Mouse (Mus musculus) midbrain, embryonic 10.5 days (tissue): ENCODE results near the gene Fanci. TPM values are rescaled to one million over a fixed set of nuclear protein-coding genes. Genes with fewer than 3 reads are reported as not detected.

Source experiments
- DNase-seq: peaks from one replicate; pipeline ENCODE4 v3.0.0-alpha.2; 2017; ENCODE audit warnings: low spot score
- H3K27ac ChIP-seq: fragments of 300-500 bp; sonication (generic); replicated peaks from 2 replicates; pipeline ENCODE4 v1.5.1; 2016; ENCODE audit warnings: mild to moderate bottlenecking
- H3K27me3 ChIP-seq: fragments of 300-500 bp; sonication (generic); 2 replicates; pipeline ENCODE4 v1.6.1; 2016; ENCODE audit warnings: low read depth, mild to moderate bottlenecking; ENCODE audit not compliant: poor library complexity, severe bottlenecking
- H3K36me3 ChIP-seq: fragments of 300-500 bp; sonication (generic); 2 replicates; pipeline ENCODE4 v1.6.1; 2016; ENCODE audit warnings: mild to moderate bottlenecking, moderate library complexity
- H3K4me1 ChIP-seq: fragments of 300-500 bp; sonication (generic); 2 replicates; pipeline ENCODE4 v1.6.1; 2016
- H3K4me3 ChIP-seq: fragments of 300-500 bp; sonication (generic); 2 replicates; pipeline ENCODE4 v1.5.1; 2016; ENCODE audit warnings: mild to moderate bottlenecking, moderate library complexity
- H3K9me3 ChIP-seq: fragments of 300-500 bp; sonication (generic); replicated peaks from 2 replicates; pipeline ENCODE4 v1.6.1; 2016; ENCODE audit warnings: mild to moderate bottlenecking
- whole genome bisulfite sequencing: fragments of 180-500 bp; shearing (Covaris S2); methylation state at CpG from one replicate; pipeline ENCODE4 v1.1.7; 2016; 5-methylcytosine and 5-hydroxymethylcytosine counted together
- polyA plus RNA-seq: library from polyadenylated mRNA; unstranded; fragments of >200 nt; fragmentation: Nextera tagmentation; extraction: Ambion mirVana; gene quantifications from 2 replicates; pipeline ENCODE4 v1.2.1, GENCODE M21; 2016

Fanci gene
- polyA plus RNA-seq, 1 experiment from 2014 or later: 22.6 TPM

- Histone ChIP-seq H3K36me3 (peaks cover 53% of the 10 kb centered on the region), H3K4me1 (peaks cover 10% of the 10 kb centered on the region), H3K4me3 (no peak overlapping the region), H3K27ac (no peak overlapping the region), H3K9me3 (no peaks in the 10 kb centered on the region), H3K27me3 (no peaks in the 10 kb centered on the region)
- no peak for DNase-seq
- 53% methylated on average over 5 of the region's 5 CpGs for WGBS
These were observed 36.5 kb downstream of the Fanci start for GRCm38 (mm10) chr7:79428243-79428642.

- H3K4me3 ChIP-seq: no peak overlapping the region
- H3K27ac ChIP-seq: no peak overlapping the region
- H3K9me3 ChIP-seq: no peaks in the 10 kb centered on the region
- WGBS: 81% methylated on average over 2 of the region's 2 CpGs
- no peaks in the 10 kb centered on the region for H3K4me1 ChIP-seq
- no peaks in the 10 kb centered on the region for H3K27me3 ChIP-seq
- DNase-seq: no peak
- H3K36me3 ChIP-seq: peaks cover 94% of the 10 kb centered on the region
These were observed 48.3 kb downstream of the Fanci start for GRCm38 (mm10) chr7:79440035-79440434.

DNA sequence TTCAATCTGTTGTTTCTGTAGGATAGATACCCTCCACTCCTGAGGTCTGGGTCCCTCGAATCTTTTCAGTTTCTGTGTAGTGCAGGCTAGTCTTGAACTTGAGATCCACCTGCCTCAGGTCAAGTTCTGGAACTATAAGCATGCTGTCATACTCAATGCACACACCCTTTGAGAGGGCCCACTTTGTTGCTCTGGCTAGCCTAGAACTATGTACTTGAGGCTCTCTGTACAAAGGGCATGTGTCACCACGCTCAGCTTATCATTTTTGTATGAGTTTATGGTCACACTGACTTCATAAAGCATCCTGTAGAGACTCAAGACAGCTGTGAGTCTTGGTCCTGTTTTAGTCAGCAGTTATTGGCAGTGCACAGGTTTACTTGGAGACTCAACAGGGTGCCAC is 55.3 kb downstream of the Fanci start:
- no peaks in the 10 kb centered on the region for H3K27me3 ChIP-seq
- no peak overlapping the region for H3K4me3 ChIP-seq
- no peak for DNase-seq
- H3K36me3 ChIP-seq: peaks cover 100% of the 10 kb centered on the region
- H3K9me3 ChIP-seq: no peaks in the 10 kb centered on the region
- 89% methylated on average over 2 of the region's 2 CpGs for WGBS
- H3K4me1 ChIP-seq: no peaks in the 10 kb centered on the region
- H3K27ac ChIP-seq: no peak overlapping the region

GRCm38 (mm10) chr7:79447486-79447885 is 55.8 kb downstream of the Fanci start:
- H3K4me3 ChIP-seq: no peak overlapping the region
- no peak for DNase-seq
- H3K4me1 ChIP-seq: no peaks in the 10 kb centered on the region
- H3K27ac ChIP-seq: no peak overlapping the region
- H3K9me3 ChIP-seq: no peaks in the 10 kb centered on the region
- peaks cover 100% of the 10 kb centered on the region for H3K36me3 ChIP-seq
- WGBS: 95% methylated on average over 3 of the region's 3 CpGs
- H3K27me3 ChIP-seq: no peaks in the 10 kb centered on the region

GRCm38 (mm10) chr7:79461721-79462120 is 70.0 kb downstream of the Fanci start:
- H3K27ac ChIP-seq: no peak overlapping the region
- H3K27me3 ChIP-seq: peaks cover 12% of the 10 kb centered on the region
- DNase-seq: no peak
- H3K36me3 ChIP-seq: peaks cover 74% of the 10 kb centered on the region
- no peaks in the 10 kb centered on the region for H3K9me3 ChIP-seq
- WGBS: 90% methylated on average over 10 of the region's 10 CpGs
- no peak overlapping the region for H3K4me3 ChIP-seq
- peaks cover 27% of the 10 kb centered on the region for H3K4me1 ChIP-seq

DNA sequence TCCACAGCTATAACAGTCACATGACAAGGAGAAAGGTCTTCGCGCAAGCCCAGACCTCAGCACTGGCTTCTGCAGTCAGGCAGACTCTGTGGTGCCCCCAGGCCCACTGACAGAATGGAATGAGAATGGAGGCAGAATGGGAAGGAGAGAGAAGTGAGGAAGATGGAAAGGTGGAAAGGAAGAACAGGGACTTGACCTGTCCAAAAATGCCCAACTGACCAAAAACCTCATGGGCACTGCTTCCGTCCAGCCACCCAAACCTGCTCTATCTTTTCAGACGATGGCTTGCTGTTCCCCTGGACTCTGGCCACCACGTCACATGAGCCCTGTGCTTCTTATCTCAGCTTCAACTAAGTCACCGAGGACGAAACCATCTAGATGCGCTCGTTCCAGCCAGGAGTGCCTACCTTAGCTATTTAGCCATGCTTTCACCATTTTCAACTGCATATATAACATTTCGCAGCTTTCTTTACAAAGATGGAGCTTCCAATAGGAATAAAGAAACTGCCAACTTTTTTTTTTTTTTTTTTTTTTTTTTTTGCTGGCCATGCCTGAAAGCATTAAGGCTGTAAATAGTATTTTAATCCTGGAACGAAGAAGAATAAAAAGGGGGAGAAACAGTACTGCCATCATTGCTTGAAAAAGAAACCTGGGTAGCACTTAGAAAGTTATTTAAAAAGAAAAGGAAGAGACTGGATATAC is 71.8 kb downstream of the Fanci start:
- Histone ChIP-seq H3K27me3 (peaks cover 27% of the 10 kb centered on the region), H3K4me1 (peaks cover 45% of the 10 kb centered on the region), H3K4me3 (no peak overlapping the region; the same call in 1 of the 2 replicates), H3K9me3 (no peaks in the 10 kb centered on the region), H3K27ac (no peak overlapping the region), H3K36me3 (peaks cover 55% of the 10 kb centered on the region)
- 84% methylated on average over 11 of the region's 11 CpGs for WGBS
- DNase-seq: no peak

DNA sequence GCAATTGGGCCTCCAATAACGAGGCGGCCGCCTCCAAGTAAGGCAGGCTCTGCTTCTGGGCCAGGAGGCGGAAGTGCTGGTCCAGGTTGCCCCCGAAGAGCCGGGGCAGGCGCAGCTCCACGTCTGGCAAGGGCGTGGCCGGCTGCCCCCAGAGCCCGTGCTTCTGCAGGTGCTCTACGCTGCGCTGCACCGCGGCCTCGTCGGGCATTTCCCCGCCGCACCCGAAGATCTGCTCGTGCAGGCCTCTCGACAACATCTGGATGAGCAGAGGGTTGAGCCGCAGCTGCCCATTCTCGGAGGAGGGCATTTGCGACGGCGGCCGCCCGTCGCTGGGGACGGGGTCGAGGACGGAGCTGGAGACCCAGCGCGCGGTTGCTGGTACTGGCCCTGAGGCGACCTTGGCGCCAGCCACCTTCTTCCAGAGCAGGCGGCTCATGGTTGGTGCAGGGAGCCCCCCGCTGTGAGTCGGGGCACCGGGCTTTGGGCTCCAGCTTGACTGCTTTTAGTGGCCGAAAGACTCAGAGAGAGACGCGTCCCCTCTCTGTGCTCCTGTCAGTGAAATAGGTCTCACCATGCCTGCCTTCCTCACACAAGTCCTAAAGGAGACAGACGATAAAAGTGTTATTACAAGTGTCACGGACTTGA is 73.2 kb downstream of the Fanci start:
- Histone ChIP-seq H3K36me3 (peaks cover 42% of the 10 kb centered on the region), H3K4me1 (peaks cover 51% of the 10 kb centered on the region), H3K9me3 (no peaks in the 10 kb centered on the region), H3K4me3 (peak overlapping the region; percentile 81), H3K27me3 (peaks cover 35% of the 10 kb centered on the region), H3K27ac (peak overlapping the region; percentile 88; the same call in 1 of the 2 replicates)
- 6% methylated on average over 47 of the region's 47 CpGs for WGBS
- peak; percentile 50 for DNase-seq

GRCm38 (mm10) chr7:79465461-79466044 is 73.8 kb downstream of the Fanci start:
- no peaks in the 10 kb centered on the region for H3K9me3 ChIP-seq
- H3K36me3 ChIP-seq: peaks cover 35% of the 10 kb centered on the region
- H3K27me3 ChIP-seq: peaks cover 41% of the 10 kb centered on the region
- under 1% methylated on average over 37 of the region's 47 CpGs for WGBS
- peak overlapping the region; percentile 88 for H3K27ac ChIP-seq
- DNase-seq: peak; percentile 74
- peak overlapping the region; percentile 81 for H3K4me3 ChIP-seq
- H3K4me1 ChIP-seq: peaks cover 54% of the 10 kb centered on the region

GRCm38 (mm10) chr7:79466053-79466901 is 74.5 kb downstream of the Fanci start, which contains the start of gene Polg:
Polg (minus strand) TSS chr7:79466362.
- H3K36me3 ChIP-seq: peaks cover 28% of the 10 kb centered on the region
- no peaks in the 10 kb centered on the region for H3K9me3 ChIP-seq
- WGBS: under 1% methylated on average over 75 of the region's 76 CpGs
- H3K27me3 ChIP-seq: peaks cover 41% of the 10 kb centered on the region
- DNase-seq: peak; percentile 99
- H3K4me3 ChIP-seq: peak within 1 kb of the TSS; percentile 81
- H3K4me1 ChIP-seq: peaks cover 58% of the 10 kb centered on the region
- H3K27ac ChIP-seq: peak within 1 kb of the TSS; percentile 88

DNA sequence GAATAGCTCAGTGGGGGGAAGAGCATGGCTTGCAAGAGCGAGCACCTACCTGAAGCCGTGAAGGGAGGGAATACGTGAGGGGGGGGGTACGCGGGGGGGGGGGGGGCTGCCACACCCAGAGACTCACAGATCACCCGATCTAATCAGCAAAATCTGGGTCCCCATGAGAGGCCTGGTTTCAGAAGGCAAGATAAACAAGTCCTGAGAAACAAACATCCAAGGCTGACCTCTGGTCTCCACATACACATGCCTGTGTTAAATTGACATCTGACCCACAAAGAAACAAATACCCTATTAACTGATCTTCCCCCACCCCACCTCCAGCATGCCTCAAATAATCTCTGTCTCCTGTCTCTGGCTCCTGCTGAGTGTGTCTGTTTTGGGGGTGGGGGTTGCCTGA is 76.2 kb downstream of the Fanci start:
- 3% methylated on average over 4 of the region's 6 CpGs for WGBS
- H3K27ac ChIP-seq: 0 out of 2 replicates have a peak overlapping the region, but pooled peaks have one; percentile 17
- no peaks in the 10 kb centered on the region for H3K9me3 ChIP-seq
- peaks cover 41% of the 10 kb centered on the region for H3K27me3 ChIP-seq
- peaks cover 15% of the 10 kb centered on the region for H3K36me3 ChIP-seq
- H3K4me3 ChIP-seq: peak overlapping the region; percentile 81
- peak; percentile 30 for DNase-seq
- H3K4me1 ChIP-seq: peaks cover 58% of the 10 kb centered on the region

DNA sequence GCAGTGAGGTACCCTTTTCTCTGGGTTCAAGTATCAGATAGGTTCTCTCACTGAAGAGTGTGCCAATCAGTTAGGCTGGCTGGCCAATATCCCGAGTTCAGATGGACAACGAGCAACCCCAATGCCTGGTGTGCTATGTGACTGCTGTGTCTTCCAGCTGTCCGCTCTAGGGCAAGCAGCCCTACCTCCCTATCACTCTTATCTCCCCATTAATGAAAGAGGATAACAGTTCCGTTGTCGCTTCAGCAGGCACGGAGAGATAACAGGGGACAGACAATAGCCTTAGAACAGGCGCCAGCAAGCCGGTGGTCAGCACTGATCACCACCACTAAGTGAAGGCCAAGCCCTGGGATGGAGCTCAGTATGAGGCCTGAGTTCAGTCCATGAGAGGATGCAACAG is 77.3 kb downstream of the Fanci start:
- Histone ChIP-seq H3K27ac (no peak overlapping the region), H3K9me3 (no peaks in the 10 kb centered on the region), H3K36me3 (peaks cover 8% of the 10 kb centered on the region; the same call in 1 of the 2 replicates), H3K27me3 (peaks cover 40% of the 10 kb centered on the region), H3K4me3 (no peak overlapping the region), H3K4me1 (peaks cover 53% of the 10 kb centered on the region)
- no peak for DNase-seq
- 42% methylated on average over 8 of the region's 8 CpGs for WGBS

GRCm38 (mm10) chr7:79469766-79470165 is 78.0 kb downstream of the Fanci start:
- 78% methylated on average over 5 of the region's 5 CpGs for WGBS

More at GRCm38 (mm10) chr7:79469766-79470165, 78.0 kb downstream of the Fanci start:
- Histone ChIP-seq H3K4me3 (no peak overlapping the region), H3K4me1 (peaks cover 45% of the 10 kb centered on the region), H3K36me3 (peaks cover under 1% of the 10 kb centered on the region; the same call in 1 of the 2 replicates), H3K9me3 (no peaks in the 10 kb centered on the region), H3K27ac (no peak overlapping the region), H3K27me3 (peaks cover 33% of the 10 kb centered on the region)
- no peak for DNase-seq
